Mouse (Mus musculus): ENCODE data around the gene Scgb1b15. TPM values are rescaled to one million over a fixed set of nuclear protein-coding genes. Genes with fewer than 3 reads are reported as not detected.
"Not testable (repeated sequence)": the region's sequence is repeated elsewhere in the genome, so short reads cannot be mapped to it uniquely, and the experiment has no call there.

Scgb1b15 gene
- not detected in 2 replicates for polyA plus RNA-seq (2015; fragmentation: Nextera tagmentation; extraction: Ambion mirVana)

- H3K27me3 ChIP-seq (ENCODE audit: insufficient read depth, low read length); DNase-seq; H3K27ac ChIP-seq (ENCODE audit: low read depth); H3K4me1 ChIP-seq (ENCODE audit: insufficient read depth); H3K4me2 ChIP-seq (ENCODE audit: low read depth, low read length); ATAC-seq; H3K4me3 ChIP-seq (ENCODE audit: low read depth, low read length); H3K9me3 ChIP-seq (ENCODE audit: low read length); H3K9ac ChIP-seq (replicated peaks); H3K36me3 ChIP-seq (replicated peaks; ENCODE audit: insufficient read depth, low read length): not testable (repeated sequence)
Measured at GRCm38 (mm10) chr7:32836254-32836653, at the start of gene Scgb1b15. TSS of gene Scgb1b15 (plus strand) at chr7:32836554.

GRCm38 (mm10) chr7:32829562-32829961, 6.8 kb upstream of the Scgb1b15 start, which contains the start of gene Scgb2b15:
TSS of gene Scgb2b15 (minus strand) at chr7:32829662.
- not testable (repeated sequence) for H3K27me3 ChIP-seq (ENCODE audit: insufficient read depth, low read length); H3K4me3 ChIP-seq (ENCODE audit: low read depth, low read length); ATAC-seq; H3K4me2 ChIP-seq (ENCODE audit: low read depth, low read length); H3K9me3 ChIP-seq (ENCODE audit: low read length); H3K9ac ChIP-seq (replicated peaks); H3K4me1 ChIP-seq (ENCODE audit: insufficient read depth); H3K27ac ChIP-seq (ENCODE audit: low read depth); H3K36me3 ChIP-seq (replicated peaks; ENCODE audit: insufficient read depth, low read length); DNase-seq

Other genes with a start within 250 kb of the Scgb1b15 start
- gene Scgb2b15, start 6.9 kb upstream of the Scgb1b15 start, polyA plus RNA-seq (2015; fragmentation: Nextera tagmentation; extraction: Ambion mirVana) = not detected in 2 replicates
- not detected in 2 replicates for gene Scgb2b17, start 220.0 kb downstream of the Scgb1b15 start, polyA plus RNA-seq (2015; fragmentation: Nextera tagmentation; extraction: Ambion mirVana)
- gene Scgb1b17, start 226.9 kb downstream of the Scgb1b15 start, polyA plus RNA-seq (2015; fragmentation: Nextera tagmentation; extraction: Ambion mirVana) = not detected in 2 replicates